Mouse (Mus musculus) lung, embryonic 16.5 days (tissue): Measurements from ENCODE around the gene Slc7a5. TPM values are rescaled to one million over a fixed set of nuclear protein-coding genes. Genes with fewer than 3 reads are reported as not detected.

Experiments used
- ATAC-seq: fragments of 200-750 bp; cut with Nextera tagmentation; 2 replicates; pipeline ENCODE4 v1.8.0; 2017; ENCODE audit warnings: low read depth, mild to moderate bottlenecking, moderate library complexity
- H3K27ac ChIP-seq: fragments of 300-500 bp; sonication (generic); 2 replicates; pipeline ENCODE4 v1.5.1; 2014; ENCODE audit warnings: mild to moderate bottlenecking, control low read depth, low read length
- H3K27me3 ChIP-seq: fragments of 300-500 bp; sonication (generic); 2 replicates; pipeline ENCODE4 v1.6.1; 2014; ENCODE audit warnings: low read depth, low read length, mixed read lengths; ENCODE audit not compliant: control insufficient read depth, insufficient read depth
- H3K36me3 ChIP-seq: fragments of 300-500 bp; sonication (generic); 2 replicates; pipeline ENCODE4 v1.6.1; 2014; ENCODE audit warnings: low read length; ENCODE audit not compliant: control insufficient read depth, insufficient read depth
- H3K4me1 ChIP-seq: fragments of 300-500 bp; sonication (generic); replicated peaks from 2 replicates; pipeline ENCODE4 v1.6.1; 2014; ENCODE audit warnings: low read length, mixed read lengths; ENCODE audit not compliant: control insufficient read depth, insufficient read depth
- H3K4me2 ChIP-seq: fragments of 300-500 bp; sonication (generic); 2 replicates; pipeline ENCODE4 v1.6.1; 2014; ENCODE audit warnings: low read depth, low read length, control low read depth
- H3K4me3 ChIP-seq: fragments of 300-500 bp; sonication (generic); 2 replicates; pipeline ENCODE4 v1.5.1; 2014; ENCODE audit warnings: mild to moderate bottlenecking, low read length, control low read depth
- H3K9ac ChIP-seq: fragments of 300-500 bp; sonication (generic); 2 replicates; pipeline ENCODE4 v1.6.1; 2014; ENCODE audit warnings: low read length, control low read depth
- H3K9me3 ChIP-seq: fragments of 300-500 bp; sonication (generic); 2 replicates; pipeline ENCODE4 v1.6.1; 2016; ENCODE audit warnings: low read length; ENCODE audit not compliant: control insufficient read depth
- WGBS: fragments of 180-500 bp; shearing (Covaris S2); extraction: QIAGEN DNeasy Blood & Tissue Kit; methylation state at CpG from one replicate; pipeline ENCODE4 v1.1.7; 2014; 5-methylcytosine and 5-hydroxymethylcytosine counted together
- polyA plus RNA-seq: library from polyadenylated mRNA; unstranded; fragments of >200 nt; fragmentation: Nextera tagmentation; extraction: Ambion mirVana; gene quantifications from 2 replicates; pipeline ENCODE4 v1.2.1, GENCODE M21; 2015

Gene Slc7a5
- polyA plus RNA-seq: 10.4 and 10.7 TPM in 2 replicates

DNA sequence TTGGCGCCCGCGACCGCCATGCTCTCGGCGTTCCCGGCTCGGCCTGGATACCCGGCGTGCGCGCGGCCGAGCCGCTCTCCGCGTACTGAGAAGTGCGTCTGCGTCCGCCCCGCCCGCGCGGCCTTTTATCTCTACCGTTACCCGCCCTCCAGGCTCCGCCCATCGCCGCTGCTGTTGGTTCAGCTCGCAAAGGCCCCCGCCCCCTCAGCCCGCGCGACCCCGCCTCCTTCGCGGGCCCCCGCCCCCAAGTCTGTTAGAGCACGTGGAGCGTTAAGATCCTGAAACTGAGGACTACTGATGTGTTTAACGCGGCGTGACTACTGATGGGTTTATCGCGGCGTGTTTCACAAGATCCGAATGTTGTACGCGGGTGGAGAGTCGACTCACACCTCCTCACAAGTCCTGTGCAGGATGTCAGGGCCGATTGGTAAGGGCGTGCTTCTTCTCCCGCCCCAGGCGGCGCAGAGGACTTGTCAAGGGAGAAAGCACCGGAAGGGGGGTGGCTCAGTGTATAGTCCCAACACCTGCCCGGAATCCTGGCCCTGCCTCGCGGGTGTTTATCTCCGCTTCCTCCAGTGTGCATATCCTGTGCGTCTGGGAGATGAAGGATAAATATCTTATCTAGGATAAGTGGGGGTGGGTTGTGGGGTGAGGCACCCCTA, at the start of gene Slc7a5:
Slc7a5 (minus strand) TSS at position 108 of the 662 bp plus-strand sequence.
- ATAC-seq: peak; percentile 94
- peak within 1 kb of the TSS; percentile 67 for H3K9ac ChIP-seq
- H3K4me3 ChIP-seq: peak within 1 kb of the TSS; percentile 77
- H3K36me3 ChIP-seq: no peaks in the 10 kb centered on the region
- no peaks in the 10 kb centered on the region for H3K9me3 ChIP-seq
- H3K4me2 ChIP-seq: peak within 1 kb of the TSS; percentile 94
- H3K4me1 ChIP-seq: peaks cover 31% of the 10 kb centered on the region
- H3K27ac ChIP-seq: no peak within 1 kb of the TSS
- WGBS: under 1% methylated on average over 45 of the region's 61 CpGs
- H3K27me3 ChIP-seq: 0 out of 2 replicates have a peak, but pooled peaks cover 3% of the 10 kb centered on the region

DNA sequence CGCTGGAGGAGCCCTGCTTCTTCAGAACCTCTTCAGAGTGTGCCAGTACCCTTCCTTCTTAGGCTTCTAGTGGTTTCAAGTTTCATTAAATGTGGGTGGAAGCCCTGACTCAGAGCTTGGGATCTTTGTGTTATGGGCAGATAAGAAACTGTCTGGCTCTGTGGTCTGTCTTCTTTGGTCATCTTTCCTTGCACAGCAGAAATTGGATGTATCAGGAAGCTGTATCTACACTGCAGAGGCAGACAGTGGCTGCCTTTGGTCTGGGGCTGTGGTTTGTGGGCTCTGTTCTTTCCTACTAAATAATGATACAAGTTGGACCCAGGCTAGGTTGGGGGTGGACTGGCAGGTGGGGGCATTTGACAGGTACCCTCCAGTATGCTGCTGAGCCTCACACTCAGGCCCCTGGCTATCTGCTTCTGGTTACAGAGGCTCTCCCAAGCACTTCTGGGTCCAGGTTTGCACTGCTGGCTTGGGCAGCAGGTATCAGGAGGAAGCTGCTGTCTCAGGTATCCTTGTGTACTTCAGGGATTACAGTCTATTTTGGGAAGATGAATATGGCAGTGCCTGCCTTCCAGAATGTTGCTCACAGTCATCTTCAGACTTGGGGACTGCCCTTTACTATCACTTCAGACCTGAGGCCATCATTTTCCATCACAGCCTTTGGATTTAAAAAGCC, 48.5 kb upstream of the Slc7a5 start:
- H3K9me3 ChIP-seq: no peaks in the 10 kb centered on the region
- ATAC-seq: no peak
- H3K36me3 ChIP-seq: peaks cover 13% of the 10 kb centered on the region
- no peaks in the 10 kb centered on the region for H3K27me3 ChIP-seq
- WGBS: 77% methylated on average over 1 of the region's 1 CpGs
- no peak overlapping the region for H3K9ac ChIP-seq
- no peak overlapping the region for H3K4me2 ChIP-seq
- no peak overlapping the region for H3K4me3 ChIP-seq
- no peak overlapping the region for H3K27ac ChIP-seq
- H3K4me1 ChIP-seq: peaks cover 19% of the 10 kb centered on the region

DNA sequence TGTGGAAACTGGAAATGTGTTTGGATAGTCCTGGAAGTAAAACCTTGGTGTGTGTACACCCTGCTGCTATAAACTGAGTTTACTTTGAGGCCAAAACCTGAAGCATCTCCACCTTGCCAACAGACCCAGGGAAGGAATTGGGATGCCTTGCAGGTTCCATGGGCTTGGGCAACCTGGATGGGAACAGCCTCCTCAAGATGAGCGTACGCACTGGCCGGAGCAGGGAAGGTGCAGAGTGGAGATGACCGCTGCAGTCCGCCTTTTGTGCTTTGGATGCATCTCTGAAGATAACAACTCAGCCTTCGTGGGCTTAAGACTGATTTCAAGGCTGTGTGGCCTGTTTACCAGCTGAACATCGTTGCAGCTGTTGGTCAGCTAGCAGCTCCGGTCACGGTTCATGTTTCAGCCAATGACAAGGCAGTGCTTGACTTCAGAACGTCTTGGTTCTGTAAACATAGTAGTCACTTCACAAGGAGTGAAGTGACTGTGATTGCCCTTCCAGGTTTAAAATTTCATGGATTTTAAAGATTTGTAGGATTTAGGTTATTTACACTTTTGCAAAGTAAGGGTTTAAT, 47.6 kb upstream of the Slc7a5 start:
- no peak for ATAC-seq
- no peaks in the 10 kb centered on the region for H3K27me3 ChIP-seq
- peaks cover 13% of the 10 kb centered on the region for H3K36me3 ChIP-seq
- H3K4me2 ChIP-seq: no peak overlapping the region
- WGBS: 58% methylated on average over 10 of the region's 10 CpGs
- no peaks in the 10 kb centered on the region for H3K9me3 ChIP-seq
- peaks cover 19% of the 10 kb centered on the region for H3K4me1 ChIP-seq
- H3K4me3 ChIP-seq: no peak overlapping the region
- no peak overlapping the region for H3K27ac ChIP-seq
- H3K9ac ChIP-seq: no peak overlapping the region

DNA sequence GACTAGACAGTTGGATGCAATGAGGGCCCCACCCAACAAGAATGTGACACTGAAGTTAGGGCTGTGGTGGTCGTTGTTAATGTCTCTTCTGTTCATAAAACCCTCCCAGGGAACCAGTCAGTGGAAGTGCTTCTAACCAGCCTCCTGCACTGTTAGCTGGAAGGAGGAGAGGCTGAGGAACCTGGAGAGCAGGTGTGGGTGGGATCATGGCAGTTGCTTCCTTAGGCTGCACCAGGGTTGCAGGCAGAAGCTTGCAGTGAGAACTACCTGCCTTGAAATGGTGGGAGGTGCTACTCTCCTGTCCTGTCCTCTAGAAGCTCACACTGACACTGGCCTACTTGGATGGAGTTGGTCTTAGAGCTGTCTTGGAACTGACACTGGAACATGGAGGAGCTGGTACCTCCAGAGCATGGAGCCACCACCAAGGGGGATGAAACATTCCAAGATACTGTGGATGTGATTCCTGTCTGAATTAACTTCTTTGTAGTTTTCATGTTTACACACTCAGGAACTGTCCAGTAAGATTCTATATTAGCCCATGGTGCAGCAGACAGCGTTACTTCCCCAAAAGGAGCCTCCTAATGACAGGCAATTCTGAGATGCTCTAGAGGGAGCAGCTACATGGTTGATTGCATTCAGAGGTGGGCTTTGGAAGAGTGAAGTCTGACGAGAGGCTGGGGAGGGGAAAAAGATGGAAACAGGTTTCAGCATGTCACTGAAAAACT, 46.5 kb upstream of the Slc7a5 start:
- Histone ChIP-seq H3K9ac (no peak overlapping the region), H3K4me3 (no peak overlapping the region), H3K4me1 (peaks cover 23% of the 10 kb centered on the region), H3K27me3 (no peaks in the 10 kb centered on the region), H3K9me3 (no peaks in the 10 kb centered on the region), H3K4me2 (no peak overlapping the region), H3K27ac (no peak overlapping the region), H3K36me3 (peaks cover 13% of the 10 kb centered on the region)
- WGBS: 63% methylated on average over 3 of the region's 3 CpGs
- ATAC-seq: no peak

DNA sequence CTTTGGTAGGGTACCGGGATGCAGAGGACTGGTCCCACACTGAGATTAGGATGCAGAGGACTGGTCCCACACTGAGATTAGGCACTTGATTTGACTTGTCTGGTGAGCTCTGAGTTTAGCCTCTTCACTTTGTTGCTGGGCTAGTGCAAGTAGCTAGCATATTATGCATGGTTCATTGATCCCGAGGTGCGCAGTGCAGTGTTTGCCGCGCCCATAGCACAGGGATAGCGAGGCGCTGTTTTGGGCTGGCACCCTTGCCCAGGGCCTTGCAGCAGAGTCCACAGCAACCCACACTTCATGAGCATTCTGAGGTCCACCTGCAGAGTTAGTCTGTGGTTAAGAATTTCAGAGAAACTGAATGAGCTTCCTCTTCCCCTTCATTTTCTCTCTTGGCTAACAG, 45.3 kb upstream of the Slc7a5 start:
- peaks cover 13% of the 10 kb centered on the region for H3K36me3 ChIP-seq
- no peak overlapping the region for H3K4me3 ChIP-seq
- H3K4me1 ChIP-seq: peaks cover 33% of the 10 kb centered on the region
- no peak overlapping the region for H3K27ac ChIP-seq
- H3K9me3 ChIP-seq: no peaks in the 10 kb centered on the region
- H3K9ac ChIP-seq: no peak overlapping the region
- WGBS: 87% methylated on average over 7 of the region's 7 CpGs
- H3K27me3 ChIP-seq: no peaks in the 10 kb centered on the region
- ATAC-seq: no peak
- H3K4me2 ChIP-seq: peak overlapping the region; percentile 83; the same call in 1 of the 2 replicates

DNA sequence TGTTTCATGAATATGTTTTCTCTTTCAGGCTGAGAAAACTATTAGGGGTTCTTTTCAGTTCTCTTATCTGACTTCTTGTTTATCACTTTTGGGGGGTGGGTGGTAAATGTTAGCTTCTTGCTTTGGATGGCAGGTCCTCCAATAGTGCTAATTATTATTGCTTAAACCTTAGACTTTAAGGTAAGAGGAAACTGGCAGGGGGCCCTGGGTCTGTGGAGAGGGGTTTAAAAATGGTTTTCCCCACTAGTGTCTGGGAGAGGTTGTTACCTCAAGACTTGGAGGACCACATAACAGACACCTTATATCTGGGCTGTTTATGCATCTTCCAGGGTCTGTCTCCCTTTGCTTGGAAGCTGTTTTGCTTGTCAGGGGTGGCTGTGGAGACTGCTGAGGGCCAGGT, 44.6 kb upstream of the Slc7a5 start:
- Histone ChIP-seq H3K4me1 (peaks cover 37% of the 10 kb centered on the region), H3K9ac (peak overlapping the region; percentile 51; the same call in 1 of the 2 replicates), H3K9me3 (no peaks in the 10 kb centered on the region), H3K4me2 (peak overlapping the region; percentile 83), H3K27ac (no peak overlapping the region), H3K27me3 (no peaks in the 10 kb centered on the region), H3K4me3 (no peak overlapping the region), H3K36me3 (peaks cover 13% of the 10 kb centered on the region)
- no peak for ATAC-seq

DNA sequence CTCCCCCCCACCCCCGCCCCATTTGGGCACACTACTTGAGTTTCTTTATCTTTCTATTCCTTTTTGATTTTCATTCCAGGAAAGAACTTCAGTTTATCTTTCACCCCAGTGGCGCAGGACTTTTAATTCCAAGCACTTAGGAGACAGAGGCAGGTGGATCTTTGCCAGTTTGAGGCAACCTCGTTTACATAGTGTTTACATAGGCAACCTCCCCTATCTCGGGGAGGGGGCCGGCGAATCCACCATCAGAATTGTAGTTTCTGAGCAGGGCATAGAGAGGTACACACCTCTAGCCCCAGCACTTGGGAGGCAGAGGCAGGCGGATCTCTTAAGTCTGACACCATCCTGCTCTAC, 44.1 kb upstream of the Slc7a5 start:
- Histone ChIP-seq H3K9me3 (no peaks in the 10 kb centered on the region), H3K36me3 (peaks cover 13% of the 10 kb centered on the region), H3K4me3 (peak overlapping the region; percentile 86), H3K27ac (peak overlapping the region; percentile 98), H3K4me2 (peak overlapping the region; percentile 83), H3K4me1 (peaks cover 39% of the 10 kb centered on the region), H3K9ac (peak overlapping the region; percentile 97), H3K27me3 (no peaks in the 10 kb centered on the region)
- 12% methylated on average over 7 of the region's 7 CpGs for WGBS
- no peak for ATAC-seq

DNA sequence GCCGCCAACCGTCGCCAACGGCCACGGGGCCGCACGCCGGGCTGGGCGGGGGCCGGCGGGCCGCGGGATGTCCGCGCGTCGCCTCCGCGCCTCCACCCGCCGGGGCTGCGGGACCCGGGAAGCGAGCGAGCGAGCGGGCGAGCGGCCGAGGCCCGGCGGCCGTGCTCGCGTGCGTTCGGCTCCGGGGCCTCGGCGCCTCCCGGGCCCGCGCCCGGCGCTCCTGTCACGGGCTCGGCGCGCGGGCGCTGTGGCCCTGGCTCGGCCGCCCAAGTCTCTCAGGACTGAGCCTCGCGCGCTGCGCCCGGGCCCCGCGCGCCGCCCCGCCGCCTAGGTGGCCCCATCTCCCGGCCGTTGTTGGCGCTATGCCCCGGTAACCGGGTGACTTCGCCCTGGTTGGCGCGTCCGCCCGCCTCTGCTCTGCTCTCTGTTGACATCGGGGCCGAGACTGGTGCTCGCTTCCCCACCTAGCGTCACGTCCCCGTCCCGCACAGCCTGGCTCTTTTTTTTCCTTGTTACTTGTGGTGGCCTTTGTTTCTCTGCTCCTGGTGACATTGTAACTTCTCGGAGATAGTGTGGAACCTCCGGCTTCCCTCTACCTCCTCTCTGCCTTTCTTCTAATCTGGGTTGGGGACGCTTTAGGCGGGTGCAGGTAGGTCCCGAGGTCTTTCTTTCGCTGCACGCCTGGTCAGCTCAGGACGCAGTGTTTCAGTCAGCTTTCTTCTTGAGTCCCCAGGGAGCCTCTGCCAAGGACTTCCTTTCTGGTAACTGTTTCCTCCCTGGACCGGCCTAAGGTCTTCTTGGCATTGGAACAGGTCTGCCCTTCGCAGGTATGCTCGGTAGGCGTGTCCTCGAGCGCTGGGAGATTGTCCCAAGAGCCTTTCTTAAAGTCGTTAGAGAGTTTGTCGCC, 43.5 kb upstream of the Slc7a5 start:
- Histone ChIP-seq H3K27me3 (no peaks in the 10 kb centered on the region), H3K36me3 (peaks cover 8% of the 10 kb centered on the region; the same call in 1 of the 2 replicates), H3K4me3 (peak overlapping the region; percentile 86), H3K4me2 (peak overlapping the region; percentile 83), H3K4me1 (peaks cover 39% of the 10 kb centered on the region), H3K9ac (peak overlapping the region; percentile 97), H3K27ac (peak overlapping the region; percentile 98), H3K9me3 (no peaks in the 10 kb centered on the region)
- ATAC-seq: 0 out of 2 replicates have a peak, but pooled peaks have one; percentile 5
- under 1% methylated on average over 57 of the region's 97 CpGs for WGBS
